In genomic region chr4:153669070-153669469, GRCm38 (mm10) we compare ENCODE assay signal across 23 mouse cellular contexts.
"Had no signal": no experiment of that assay in that cellular context is flagged by ENCODE, and none has a peak within 500 bp of the region (broad histone marks: within the 10 kb centered on the region; RNA-seq: fewer than 3 reads in every experiment).

No protein-coding gene starts in this region.

- H3K4me3 ChIP-seq: layer of hippocampus, adult 2 months; limb, embryonic 12.5 days; limb, embryonic 15.5 days; midbrain, embryonic 12.5 days; midbrain, embryonic 15.5 days; neural tube, embryonic 12.5 days; neural tube, embryonic 15.5 days had no signal

- H3K9me3 ChIP-seq: limb, embryonic 12.5 days; limb, embryonic 15.5 days; midbrain, embryonic 12.5 days; midbrain, embryonic 15.5 days; neural tube, embryonic 12.5 days; neural tube, embryonic 15.5 days had no signal

- H3K36me3 ChIP-seq: limb, embryonic 12.5 days; limb, embryonic 15.5 days; midbrain, embryonic 12.5 days; midbrain, embryonic 15.5 days; neural tube, embryonic 12.5 days; neural tube, embryonic 15.5 days had no signal

- H3K4me1 ChIP-seq: limb, embryonic 12.5 days; limb, embryonic 15.5 days; midbrain, embryonic 12.5 days; midbrain, embryonic 15.5 days; neural tube, embryonic 12.5 days; neural tube, embryonic 15.5 days had no signal

- ATAC-seq: intestine, embryonic 16.5 days; midbrain, embryonic 15.5 days had no signal

- H3K27ac ChIP-seq: kidney, postnatal 0 days; layer of hippocampus, adult 2 months; limb, embryonic 12.5 days; limb, embryonic 15.5 days; midbrain, embryonic 12.5 days; midbrain, embryonic 15.5 days; neural tube, embryonic 12.5 days; neural tube, embryonic 15.5 days; stomach, postnatal 0 days had no signal

- H3K27me3 ChIP-seq: limb, embryonic 12.5 days; limb, embryonic 15.5 days; neural tube, embryonic 12.5 days; neural tube, embryonic 15.5 days had no signal

- DNase-seq: kidney, adult 18-20 months; kidney, postnatal 25 days; layer of hippocampus, adult 9-11 months; left cerebral cortex, postnatal 4 days; lung, adult 2 months; lung, postnatal 14 days; lung, postnatal 4 days; right cerebral cortex, adult 18-20 months; right cerebral cortex, postnatal 14 days; right cerebral cortex, postnatal 4 days; thymus, adult 2 months; thymus, postnatal 14 days; thymus, postnatal 4 days had no signal

- H3K4me2 ChIP-seq: limb, embryonic 12.5 days; limb, embryonic 15.5 days; midbrain, embryonic 12.5 days; midbrain, embryonic 15.5 days; neural tube, embryonic 12.5 days; neural tube, embryonic 15.5 days had no signal

- H3K9ac ChIP-seq: limb, embryonic 12.5 days; limb, embryonic 15.5 days; midbrain, embryonic 12.5 days; midbrain, embryonic 15.5 days; neural tube, embryonic 12.5 days; neural tube, embryonic 15.5 days had no signal
